Mouse (Mus musculus) Patski (cell line): ENCODE measurements around the gene Gpr143. TPM values are rescaled to one million over a fixed set of nuclear protein-coding genes. Genes with fewer than 3 reads are reported as not detected.
A peak's percentile ranks its signal among the peaks of the same experiment; 100 is the strongest.
"Not testable (repeated sequence)": the region's sequence is repeated elsewhere in the genome, so short reads cannot be mapped to it uniquely, and the experiment has no call there.

Source experiments
- ATAC-seq: fragments of 100-300 bp; one replicate; pipeline ENCODE4 v1.8.0; 2021
- CTCF ChIA-PET: fragments of 350-600 bp; sonication (Branson Sonifier 250); formaldehyde crosslinking; loops from one replicate; lab custom pipeline; 2022; ENCODE audit warnings: inconsistent platforms; lab: Charles Lee
- POLR2A ChIA-PET: fragments of 350-600 bp; sonication (Branson Sonifier 250); formaldehyde crosslinking; loops from one replicate; lab custom pipeline; 2022; ENCODE audit warnings: antibody characterized with exemption, inconsistent platforms; lab: Charles Lee
- DNase-seq: peaks from one replicate; pipeline ENCODE4 v3.0.0-alpha.2; 2011; ENCODE audit warnings: low read depth, low spot score
- H3K27me3 ChIP-seq: fragments of 371-371 bp; one replicate; pipeline ENCODE4 v1.5.1; 2021
- CTCF ChIP-seq: fragments of 100-300 bp; IDR thresholded peaks from one replicate; pipeline ENCODE4 v1.5.1; 2021
- in situ Hi-C: fragments of 300-500 bp; cut with MboI; formaldehyde crosslinking; loops from 3 replicates; pipeline ENCODE4 v1.11.1; 2018; ENCODE audit warnings: low pct_unique_long_range_greater_than_20kb, mixed read lengths
- polyA plus RNA-seq: library from polyadenylated mRNA; unstranded; gene quantifications from one replicate; pipeline ENCODE4 v1.2.3, GENCODE M21; 2021

Gene Gpr143
- polyA plus RNA-seq, 1 experiment from 2014 or later: not detected

GRCm38 (mm10) chrX:152768891-152769599 lies 12.7 kb upstream of the Gpr143 start, which contains the start of gene Shroom2:
Gene Shroom2 (minus strand): TSS chrX:152769465.
- ChIA-PET CTCF (interaction anchor here (1.0 to 1.3 kb wide), 2 partner anchors 28 to 31 kb away, joined by 3 read pairs; no protein-coding TSS in a partner anchor), POLR2A (no interaction called here)
- H3K27me3 ChIP-seq: peaks cover 14% of the 10 kb centered on the region
- DNase-seq (no peak), ATAC-seq (peak; percentile 55)
- no peak for TF ChIP-seq CTCF
- in situ Hi-C loops: loop anchor here (5.0 kb wide), 1 partner anchor 62 kb away; no protein-coding TSS in a partner anchor

GRCm38 (mm10) chrX:152769600-152770157 lies 12.0 kb upstream of the Gpr143 start:
- CTCF ChIA-PET: no interaction called here

GRCm38 (mm10) chrX:152788129-152788528 lies 6.4 kb downstream of the Gpr143 start:
- POLR2A ChIA-PET: no interaction called here
- CTCF ChIA-PET: no interaction called here
- no peak for ATAC-seq
- in situ Hi-C loops: no loop called here
- no peak for DNase-seq
- peaks cover 13% of the 10 kb centered on the region for H3K27me3 ChIP-seq
- TF ChIP-seq CTCF: no peak

More at GRCm38 (mm10) chrX:152769600-152770157, 12.0 kb upstream of the Gpr143 start:
- no peak for DNase-seq
- ATAC-seq: peak; percentile 85
- POLR2A ChIA-PET: no interaction called here
- in situ Hi-C loops: loop anchor here (5.0 kb wide), 1 partner anchor 62 kb away; no protein-coding TSS in a partner anchor
- H3K27me3 ChIP-seq: peaks cover 15% of the 10 kb centered on the region
- TF ChIP-seq CTCF: no peak

- no peak for DNase-seq
- no peak for ATAC-seq
- H3K27me3 ChIP-seq: peaks cover 10% of the 10 kb centered on the region
- ChIA-PET POLR2A (no interaction called here), CTCF (no interaction called here)
- in situ Hi-C loops: no loop called here
- TF ChIP-seq CTCF: no peak
Observed at GRCm38 (mm10) chrX:152788611-152789010, 6.9 kb downstream of the Gpr143 start.

GRCm38 (mm10) chrX:152805317-152805716 lies 23.6 kb downstream of the Gpr143 start:
- CTCF ChIA-PET: no interaction called here
- in situ Hi-C loops: loop anchor here (25.0 kb wide), 1 partner anchor 418 kb away; no protein-coding TSS in a partner anchor
- POLR2A ChIA-PET: interaction anchor here (0.6 kb wide), 1 partner anchor 1770 kb away, joined by 4 read pairs; no protein-coding TSS in a partner anchor
- no peak for DNase-seq
- TF ChIP-seq CTCF: no peak
- ATAC-seq: no peak
- H3K27me3 ChIP-seq: peaks cover 4% of the 10 kb centered on the region

GRCm38 (mm10) chrX:152813339-152813738 lies 31.6 kb downstream of the Gpr143 start:
- ATAC-seq (no peak), DNase-seq (no peak)
- no peaks in the 10 kb centered on the region for H3K27me3 ChIP-seq
- ChIA-PET CTCF (no interaction called here), POLR2A (no interaction called here)
- no peak for TF ChIP-seq CTCF
- in situ Hi-C loops: loop anchor here (25.0 kb wide), 1 partner anchor 426 kb away; no protein-coding TSS in a partner anchor

- in situ Hi-C loops: loop anchor here (5.0 to 25.0 kb wide), 3 partner anchors 117 to 432 kb away; no protein-coding TSS in a partner anchor
- no peak for DNase-seq
- CTCF ChIA-PET: interaction anchor here (0.6 to 1.8 kb wide), 7 partner anchors 78 to 199 kb away, joined by 3 to 18 read pairs (median 4); no protein-coding TSS in a partner anchor
- H3K27me3 ChIP-seq: peaks cover 5% of the 10 kb centered on the region
- POLR2A ChIA-PET: no interaction called here
- ATAC-seq: no peak
- TF ChIP-seq CTCF: peak; percentile 64
Observed at GRCm38 (mm10) chrX:152818996-152819395, 37.3 kb downstream of the Gpr143 start.

- in situ Hi-C loops: loop anchor here (5.0 kb wide), 1 partner anchor 1841 kb away; no protein-coding TSS in a partner anchor
- CTCF ChIA-PET, ATAC-seq, DNase-seq, H3K27me3 ChIP-seq, POLR2A ChIA-PET: not testable (repeated sequence)
Observed at GRCm38 (mm10) chrX:152831003-152831550, 49.4 kb downstream of the Gpr143 start.

GRCm38 (mm10) chrX:152834940-152835339 lies 53.2 kb downstream of the Gpr143 start:
- ATAC-seq, H3K27me3 ChIP-seq, POLR2A ChIA-PET, CTCF ChIA-PET, DNase-seq: not testable (repeated sequence)
- in situ Hi-C loops: loop anchor here (5.0 kb wide), 1 partner anchor 1837 kb away; no protein-coding TSS in a partner anchor
- peak; percentile 72 for TF ChIP-seq CTCF

GRCm38 (mm10) chrX:152855076-152855772 lies 73.5 kb downstream of the Gpr143 start:
- peaks cover 16% of the 10 kb centered on the region for H3K27me3 ChIP-seq
- POLR2A ChIA-PET: no interaction called here
- in situ Hi-C loops: no loop called here

More at GRCm38 (mm10) chrX:152855076-152855772, 73.5 kb downstream of the Gpr143 start:
- no peak for TF ChIP-seq CTCF
- DNase-seq (no peak), ATAC-seq (no peak)
- CTCF ChIA-PET: no interaction called here

Other genes with a start within 250 kb of the Gpr143 start
- gene Cldn34a, start 218.6 kb upstream of the Gpr143 start, polyA plus RNA-seq: not detected
- gene Shroom2, start 12.5 kb upstream of the Gpr143 start, polyA plus RNA-seq: 18.7 TPM
- gene Usp51, start 224.5 kb downstream of the Gpr143 start, polyA plus RNA-seq: not detected